Mouse (Mus musculus) stomach, embryonic 14.5 days (tissue): Measurements from ENCODE around the gene Frk. TPM values are rescaled to one million over a fixed set of nuclear protein-coding genes. Genes with fewer than 3 reads are reported as not detected.

Experiments used
- ATAC-seq: fragments of 200-750 bp; cut with Nextera tagmentation; 2 replicates; pipeline ENCODE4 v1.8.0; 2017; ENCODE audit warnings: low read depth, moderate TSS enrichment; ENCODE audit not compliant: insufficient number of reproducible peaks, insufficient read depth, low FRiP score
- H3K27ac ChIP-seq: fragments of 300-500 bp; sonication (generic); 2 replicates; pipeline ENCODE4 v1.5.1; 2014; ENCODE audit warnings: mild to moderate bottlenecking, low read length, moderate library complexity, mixed read lengths
- H3K27me3 ChIP-seq: fragments of 300-500 bp; sonication (generic); 2 replicates; pipeline ENCODE4 v1.6.1; 2014; ENCODE audit warnings: low read length, control low read depth, mixed read lengths; ENCODE audit not compliant: control insufficient read depth, insufficient read depth
- H3K36me3 ChIP-seq: fragments of 300-500 bp; sonication (generic); 2 replicates; pipeline ENCODE4 v1.6.1; 2014; ENCODE audit warnings: mild to moderate bottlenecking, control low read depth, low read length, moderate library complexity, mixed read lengths; ENCODE audit not compliant: control insufficient read depth, insufficient read depth
- H3K4me1 ChIP-seq: fragments of 300-500 bp; sonication (generic); 2 replicates; pipeline ENCODE4 v1.6.1; 2014; ENCODE audit warnings: low read length, control low read depth, mixed read lengths; ENCODE audit not compliant: control insufficient read depth, insufficient read depth
- H3K4me2 ChIP-seq: fragments of 300-500 bp; sonication (generic); replicated peaks from 2 replicates; pipeline ENCODE4 v1.6.1; 2014; ENCODE audit warnings: low read depth, low read length, control low read depth
- H3K4me3 ChIP-seq: fragments of 300-500 bp; sonication (generic); 2 replicates; pipeline ENCODE4 v1.5.1; 2014; ENCODE audit warnings: low read depth, low read length, control low read depth
- H3K9ac ChIP-seq: fragments of 300-500 bp; sonication (generic); replicated peaks from 2 replicates; pipeline ENCODE4 v1.6.1; 2014; ENCODE audit warnings: low read depth, mild to moderate bottlenecking, control low read depth, low read length, moderate library complexity, mixed read lengths
- H3K9me3 ChIP-seq: fragments of 300-500 bp; sonication (generic); 2 replicates; pipeline ENCODE4 v1.6.1; 2016; ENCODE audit warnings: low read depth, low read length, control low read depth; ENCODE audit not compliant: control insufficient read depth
- WGBS: fragments of 180-500 bp; shearing (Covaris S2); extraction: QIAGEN DNeasy Blood & Tissue Kit; methylation state at CpG from one replicate; pipeline ENCODE4 v1.1.7; 2014; 5-methylcytosine and 5-hydroxymethylcytosine counted together
- polyA plus RNA-seq: library from polyadenylated mRNA; unstranded; fragments of >200 nt; fragmentation: Nextera tagmentation; extraction: Ambion mirVana; gene quantifications from 2 replicates; pipeline ENCODE4 v1.2.1, GENCODE M21; 2014

The Frk gene
- polyA plus RNA-seq, 1 experiment from 2014 or later = 19.2 TPM

DNA sequence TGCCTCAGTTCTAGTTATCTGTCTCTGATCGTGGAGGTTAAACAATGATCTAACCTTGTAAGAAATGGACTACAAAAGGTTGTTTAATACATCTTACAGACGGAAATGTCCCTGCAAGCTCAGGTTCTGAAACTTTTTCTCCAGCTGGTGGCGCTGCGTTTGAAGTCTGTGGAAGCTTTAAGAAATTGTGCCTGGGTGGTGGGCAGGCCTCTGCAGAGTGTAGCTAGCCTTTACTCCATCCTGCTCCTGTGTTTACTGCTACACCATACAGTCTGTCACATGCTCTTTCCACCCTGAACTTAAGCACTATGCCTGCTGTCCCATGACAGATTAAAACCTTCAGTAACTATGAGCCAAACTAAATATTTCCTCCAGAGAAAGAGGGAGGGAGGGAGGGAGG, 1.9 kb downstream of the Frk start:
- Histone ChIP-seq H3K4me3 (peak overlapping the region; percentile 48), H3K4me2 (peak overlapping the region; percentile 22; the same call in 1 of the 2 replicates), H3K27ac (no peak overlapping the region), H3K4me1 (no peaks in the 10 kb centered on the region), H3K36me3 (no peaks in the 10 kb centered on the region), H3K27me3 (no peaks in the 10 kb centered on the region), H3K9ac (no peak overlapping the region), H3K9me3 (no peaks in the 10 kb centered on the region)
- WGBS = 52% methylated on average over 4 of the region's 4 CpGs
- peak; percentile 47; the same call in 1 of the 2 replicates for ATAC-seq

DNA sequence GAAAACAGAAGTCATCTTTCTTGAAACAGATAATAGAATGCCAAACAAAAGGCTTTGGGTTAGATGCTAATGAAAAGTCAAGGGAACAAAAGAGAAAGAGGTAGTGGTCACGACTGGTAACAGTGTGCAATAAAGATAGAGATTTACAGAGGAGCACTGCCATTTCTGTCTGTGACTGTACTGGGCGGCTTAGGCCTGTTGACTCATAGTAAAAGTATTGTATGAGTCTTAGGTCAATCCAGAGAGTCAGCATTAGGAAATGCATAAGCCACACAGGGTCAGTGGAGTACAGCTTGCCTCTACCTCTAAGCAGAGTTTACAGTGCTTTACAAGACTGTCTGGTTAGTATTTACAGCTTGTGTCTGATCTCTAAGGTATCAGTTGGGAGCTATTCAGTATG, 24.6 kb downstream of the Frk start:
- Histone ChIP-seq H3K9ac (no peak overlapping the region), H3K27ac (no peak overlapping the region), H3K27me3 (no peaks in the 10 kb centered on the region), H3K36me3 (no peaks in the 10 kb centered on the region), H3K9me3 (no peaks in the 10 kb centered on the region), H3K4me1 (no peaks in the 10 kb centered on the region), H3K4me2 (no peak overlapping the region), H3K4me3 (no peak overlapping the region)
- 79% methylated on average over 2 of the region's 2 CpGs for WGBS
- ATAC-seq = no peak

DNA sequence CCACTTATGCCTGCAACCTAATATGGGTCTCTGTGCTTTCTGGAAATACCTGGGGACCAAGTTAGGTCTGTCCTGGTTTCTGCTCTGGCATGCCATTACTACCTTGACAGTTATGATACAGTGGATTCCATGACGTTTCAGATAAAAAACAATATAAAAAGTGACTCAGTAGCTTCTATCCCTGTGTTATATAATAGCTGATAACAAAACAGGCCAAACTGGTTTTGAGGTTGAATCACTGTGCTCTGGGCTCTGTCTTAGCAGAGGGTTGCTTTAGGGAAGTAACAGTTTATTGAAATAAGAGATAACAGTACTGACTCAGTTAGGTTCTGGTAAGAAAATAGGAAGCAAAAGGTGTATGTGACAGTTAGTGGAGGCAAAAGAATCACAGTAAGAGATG, 25.4 kb downstream of the Frk start:
- no peak overlapping the region for H3K9ac ChIP-seq
- no peak overlapping the region for H3K27ac ChIP-seq
- no peaks in the 10 kb centered on the region for H3K36me3 ChIP-seq
- 53% methylated on average over 1 of the region's 1 CpGs for WGBS
- H3K4me3 ChIP-seq = no peak overlapping the region
- peak; percentile 53; the same call in 1 of the 2 replicates for ATAC-seq
- 0 out of 2 replicates have a peak, but pooled peaks cover 4% of the 10 kb centered on the region for H3K4me1 ChIP-seq
- no peaks in the 10 kb centered on the region for H3K27me3 ChIP-seq
- no peak overlapping the region for H3K4me2 ChIP-seq
- H3K9me3 ChIP-seq = no peaks in the 10 kb centered on the region

DNA sequence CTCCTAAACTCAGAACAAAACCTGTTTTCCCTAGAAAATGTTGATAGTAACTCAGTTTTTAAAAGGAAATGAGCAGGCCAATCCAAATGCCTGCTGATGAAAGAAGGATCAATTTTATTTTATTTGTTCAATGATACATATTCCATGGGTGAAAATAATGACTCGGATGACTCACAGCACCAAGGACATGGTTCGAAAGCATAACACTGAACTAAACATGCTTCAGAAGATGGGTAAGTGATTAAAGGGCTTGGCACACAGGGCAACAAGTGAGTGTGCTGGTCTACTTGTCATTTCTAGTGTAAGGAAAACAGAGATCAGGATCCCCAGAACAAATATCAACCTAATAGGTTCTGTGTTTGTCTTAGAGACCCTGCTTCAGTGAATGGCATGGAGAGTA, 26.1 kb downstream of the Frk start:
- H3K9ac ChIP-seq = no peak overlapping the region
- H3K36me3 ChIP-seq = no peaks in the 10 kb centered on the region
- no peak overlapping the region for H3K4me3 ChIP-seq
- H3K27me3 ChIP-seq = no peaks in the 10 kb centered on the region
- H3K9me3 ChIP-seq = no peaks in the 10 kb centered on the region
- 85% methylated on average over 2 of the region's 2 CpGs for WGBS
- no peak overlapping the region for H3K27ac ChIP-seq
- H3K4me1 ChIP-seq = 0 out of 2 replicates have a peak, but pooled peaks cover 4% of the 10 kb centered on the region
- ATAC-seq = no peak
- H3K4me2 ChIP-seq = no peak overlapping the region

DNA sequence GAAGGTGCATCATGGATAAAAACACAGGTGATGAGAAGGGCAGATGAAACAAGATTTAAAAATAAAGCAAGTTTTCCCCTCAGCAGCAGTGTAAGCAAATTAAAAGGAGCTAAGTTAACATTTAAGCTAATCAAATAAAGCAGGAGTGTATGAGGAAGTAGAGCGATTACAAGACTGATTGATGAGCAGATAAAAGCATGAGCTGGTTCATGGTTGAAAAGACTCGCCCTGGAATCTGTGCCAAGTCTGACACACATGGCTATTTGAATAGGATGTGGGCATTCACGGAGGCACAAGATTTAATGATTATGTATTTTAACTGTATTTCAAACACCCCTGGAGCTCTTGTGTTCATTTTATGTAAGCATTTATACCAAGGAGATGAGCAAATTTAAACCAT, 28.0 kb downstream of the Frk start:
- Histone ChIP-seq H3K27ac (no peak overlapping the region), H3K27me3 (no peaks in the 10 kb centered on the region), H3K9ac (no peak overlapping the region), H3K9me3 (no peaks in the 10 kb centered on the region), H3K4me1 (0 out of 2 replicates have a peak, but pooled peaks cover 4% of the 10 kb centered on the region), H3K36me3 (no peaks in the 10 kb centered on the region), H3K4me3 (no peak overlapping the region), H3K4me2 (no peak overlapping the region)
- 73% methylated on average over 3 of the region's 3 CpGs for WGBS
- no peak for ATAC-seq

DNA sequence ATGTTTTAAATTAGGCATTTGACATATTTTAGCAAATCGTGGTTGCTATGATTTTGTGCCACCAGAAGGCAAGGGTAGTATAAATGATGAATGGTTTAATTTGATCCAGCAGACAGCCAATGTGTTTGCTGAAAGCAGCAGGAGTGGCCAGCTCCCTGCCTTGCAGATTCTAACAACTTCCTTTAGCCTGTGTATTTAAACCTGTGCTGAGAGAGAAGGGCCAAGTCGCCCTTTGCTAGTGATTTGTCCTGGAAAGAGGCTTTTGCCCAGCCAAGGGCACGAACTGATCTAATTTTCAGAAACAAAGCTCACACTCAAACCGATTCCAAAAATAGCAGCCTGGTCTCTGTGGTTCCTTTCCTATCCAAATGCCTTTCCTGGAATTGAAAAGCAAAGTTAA, 29.4 kb downstream of the Frk start:
- H3K27ac ChIP-seq = no peak overlapping the region
- H3K4me3 ChIP-seq = no peak overlapping the region
- 0 out of 2 replicates have a peak, but pooled peaks cover 4% of the 10 kb centered on the region for H3K4me1 ChIP-seq
- 28% methylated on average over 4 of the region's 4 CpGs for WGBS
- no peak overlapping the region for H3K4me2 ChIP-seq
- no peaks in the 10 kb centered on the region for H3K27me3 ChIP-seq
- no peaks in the 10 kb centered on the region for H3K9me3 ChIP-seq
- no peak for ATAC-seq
- H3K36me3 ChIP-seq = no peaks in the 10 kb centered on the region
- no peak overlapping the region for H3K9ac ChIP-seq

DNA sequence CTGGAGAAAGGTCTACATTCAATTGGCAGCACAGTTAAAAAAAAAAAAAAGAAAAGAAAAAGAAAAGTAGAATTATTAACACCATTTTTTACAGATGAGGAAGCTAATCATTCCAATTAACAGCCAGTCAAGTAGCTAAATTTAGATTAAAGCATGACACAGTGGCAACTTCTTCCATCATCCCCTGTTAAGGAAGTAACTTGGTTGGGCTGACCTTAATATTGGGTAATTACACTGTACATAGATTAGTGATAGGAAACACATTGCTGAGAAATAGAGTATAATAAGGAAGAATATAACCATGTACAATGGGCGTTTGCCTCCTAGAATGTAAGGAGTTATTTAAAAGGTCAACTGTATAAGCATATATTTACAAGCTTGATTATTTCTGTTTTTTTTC, 42.4 kb downstream of the Frk start:
- Histone ChIP-seq H3K27ac (no peak overlapping the region), H3K9ac (no peak overlapping the region), H3K36me3 (no peaks in the 10 kb centered on the region), H3K4me3 (no peak overlapping the region), H3K9me3 (no peaks in the 10 kb centered on the region), H3K4me1 (no peaks in the 10 kb centered on the region), H3K4me2 (no peak overlapping the region), H3K27me3 (no peaks in the 10 kb centered on the region)
- ATAC-seq = no peak
- 97% methylated on average over 1 of the region's 1 CpGs for WGBS

DNA sequence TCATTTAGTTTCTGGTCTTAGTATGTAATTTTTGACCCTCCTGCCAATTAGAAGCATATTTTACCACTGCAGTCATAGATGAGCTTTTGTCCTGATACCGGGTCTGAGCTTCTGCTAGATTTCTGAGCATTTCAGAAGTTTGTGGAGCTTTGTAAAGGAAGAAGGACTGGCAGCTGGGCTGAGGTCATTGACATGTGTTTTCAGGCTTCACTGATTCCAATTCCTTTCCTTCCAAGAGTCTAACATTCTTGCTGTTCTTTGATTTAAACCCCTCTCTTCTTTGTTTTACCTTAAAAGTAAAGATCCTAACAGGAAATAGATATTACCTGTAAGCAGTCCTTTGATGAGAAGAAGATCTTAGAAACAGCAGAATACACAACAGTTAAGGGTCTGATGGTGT, 48.6 kb downstream of the Frk start:
- no peaks in the 10 kb centered on the region for H3K9me3 ChIP-seq
- no peak for ATAC-seq
- H3K4me3 ChIP-seq = no peak overlapping the region
- H3K4me2 ChIP-seq = no peak overlapping the region
- no peak overlapping the region for H3K9ac ChIP-seq
- H3K4me1 ChIP-seq = no peaks in the 10 kb centered on the region
- WGBS = 63% methylated on average over 1 of the region's 1 CpGs
- H3K36me3 ChIP-seq = no peaks in the 10 kb centered on the region
- no peak overlapping the region for H3K27ac ChIP-seq
- no peaks in the 10 kb centered on the region for H3K27me3 ChIP-seq

DNA sequence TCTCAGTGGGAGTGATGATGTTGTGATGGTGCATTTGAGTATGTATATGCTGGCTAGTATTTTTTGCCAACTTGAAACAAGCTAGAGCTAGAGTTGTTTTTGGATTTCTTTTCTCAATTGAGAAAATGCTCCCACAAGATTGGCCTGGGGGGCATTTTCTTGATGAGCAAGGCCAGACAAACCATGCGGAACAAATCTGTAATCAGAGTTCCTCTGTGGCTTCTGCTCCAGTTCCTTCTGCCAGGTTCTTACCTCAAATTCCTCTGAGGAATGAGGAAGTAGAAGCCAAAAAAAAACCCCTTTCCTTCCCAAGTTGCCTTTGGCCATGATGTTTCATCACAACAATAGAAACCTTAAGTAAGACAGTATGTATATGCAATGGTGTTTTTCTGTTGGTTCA, 49.3 kb downstream of the Frk start:
- Histone ChIP-seq H3K36me3 (no peaks in the 10 kb centered on the region), H3K9ac (no peak overlapping the region), H3K4me1 (no peaks in the 10 kb centered on the region), H3K4me2 (no peak overlapping the region), H3K9me3 (no peaks in the 10 kb centered on the region), H3K27me3 (no peaks in the 10 kb centered on the region), H3K4me3 (no peak overlapping the region), H3K27ac (no peak overlapping the region)
- 89% methylated on average over 1 of the region's 1 CpGs for WGBS
- ATAC-seq = no peak
